In genomic region chr5:135431111-135431510, GRCm38 (mm10) we compare ENCODE assay signal across 27 mouse cellular contexts. TPM values are rescaled to one million over a fixed set of nuclear protein-coding genes. Genes with fewer than 3 reads are reported as not detected.
DNase-seq lines count a peak whose midpoint lies in the region; ATAC-seq and TF ChIP-seq lines count a peak whose summit lies in the region.
"Had no signal": no experiment of that assay in that cellular context is flagged by ENCODE, and none has a peak within 500 bp of the region (broad histone marks: within the 10 kb centered on the region; RNA-seq: fewer than 3 reads in every experiment).

No protein-coding gene starts in this region.

- no peak overlapping the region for H3K4me3 ChIP-seq in heart, postnatal 0 days (ENCODE audit: low read depth, low read length)
- no peak overlapping the region for H3K4me3 ChIP-seq in CH12.LX (replicated peaks in 1 of 3; ENCODE audit: low read depth in 2 of 3, low read length in 2 of 3, poor library complexity in 1 of 3)
- H3K4me3 ChIP-seq: erythroblast, embryonic 14.5 days; gastrocnemius, adult 2 months; heart, adult 2 months; hindbrain, embryonic 12.5 days; intestine, embryonic 15.5 days; midbrain, embryonic 10.5 days had no signal

- 0 out of 2 replicates have a peak, but pooled peaks have one; percentile 33 for ATAC-seq in heart, postnatal 0 days (ENCODE audit: insufficient read depth, low read depth)
- ATAC-seq: CD4-positive, CD25-positive, alpha-beta regulatory T cell, adult 4 months; forebrain, embryonic 16.5 days; hindbrain, postnatal 0 days; intestine, embryonic 15.5 days had no signal

- TF ChIP-seq CTCF in heart, postnatal 0 days (IDR thresholded peaks at IDR 0.05; ENCODE audit: low read depth) = no peak
- TF ChIP-seq CTCF in CH12.LX (conservative IDR thresholded peaks at IDR 0.05 in 1 of 2, IDR thresholded peaks at IDR 0.05 in 1 of 2; ENCODE audit: low read depth in 2 of 2, low read length in 2 of 2) = no peak

- TF ChIP-seq EP300 in heart, postnatal 0 days (IDR thresholded peaks at IDR 0.05; ENCODE audit: low read depth) = no peak
- no peak for TF ChIP-seq EP300 in CH12.LX (IDR thresholded peaks at IDR 0.05; ENCODE audit: low read length)

- TF ChIP-seq POLR2A in CH12.LX (IDR thresholded peaks at IDR 0.05; ENCODE audit: low read depth, low read length) = no peak

- no peak overlapping the region for H3K9ac ChIP-seq in heart, postnatal 0 days (replicated peaks; ENCODE audit: low read depth, low read length)
- H3K9ac ChIP-seq in CH12.LX (ENCODE audit: insufficient read depth, low read depth) = no peak overlapping the region
- H3K9ac ChIP-seq: hindbrain, embryonic 12.5 days; intestine, embryonic 15.5 days; liver, embryonic 14.5 days had no signal

- H3K79me2 ChIP-seq in CH12.LX (replicated peaks; ENCODE audit: control insufficient read depth, extremely low read depth, insufficient read depth, poor library complexity, severe bottlenecking) = no peaks in the 10 kb centered on the region

- dilution Hi-C loops in CH12.LX (cut with MboI; ENCODE audit: extremely low pct_ligation_motif_present, extremely low pct_unique_long_range_greater_than_20kb, low sequenced_read_pairs) = no loop called here

- H3K9me3 ChIP-seq in heart, postnatal 0 days (replicated peaks; ENCODE audit: control insufficient read depth, low read length) = no peaks in the 10 kb centered on the region
- peaks cover 9% of the 10 kb centered on the region for H3K9me3 ChIP-seq in CH12.LX (replicated peaks; ENCODE audit: low read length)

- WGBS in heart, postnatal 0 days = 33% methylated on average over 6 of the region's 6 CpGs

- TF ChIP-seq RAD21 in CH12.LX (IDR thresholded peaks at IDR 0.05; ENCODE audit: low read depth, low read length) = no peak

- 0 out of 2 replicates have a peak overlapping the region, but pooled peaks have one; percentile 34 for H3K27ac ChIP-seq in heart, postnatal 0 days (ENCODE audit: low read depth)
- no peak overlapping the region for H3K27ac ChIP-seq in CH12.LX (ENCODE audit: insufficient read depth, low read depth)
- H3K27ac ChIP-seq: gastrocnemius, adult 2 months; heart, adult 2 months; hindbrain, embryonic 12.5 days; hindbrain, postnatal 0 days; intestine, embryonic 15.5 days; liver, embryonic 14.5 days; midbrain, embryonic 10.5 days had no signal

- H3K27me3 ChIP-seq in heart, postnatal 0 days (ENCODE audit: control insufficient read depth, insufficient read depth, low read length) = no peaks in the 10 kb centered on the region
- no peaks in the 10 kb centered on the region for H3K27me3 ChIP-seq in CH12.LX (replicated peaks)
- H3K27me3 ChIP-seq: hindbrain, embryonic 12.5 days; intestine, embryonic 15.5 days had no signal

- peak; percentile 45 to 53 for DNase-seq in cerebellum, postnatal 10 days
- no peak for DNase-seq in cerebellum, adult 9-11 months
- peak; percentile 34 for DNase-seq in heart, postnatal 0 days (ENCODE audit: low spot score)
- DNase-seq in heart, adult 8-10 months (ENCODE audit: low spot score) = no peak
- DNase-seq in kidney, postnatal 4 days = peak; percentile 65 to 74
- no peak for DNase-seq in kidney, adult 8-10 months
- DNase-seq in CH12.LX (ENCODE audit: extremely low read depth) = peak; percentile 30
- DNase-seq: adrenal gland, adult 8-10 months; cerebellum, adult 8-10 months; gastrocnemius, adult 2 months; gastrocnemius, postnatal 36 days; heart, adult 2 months; kidney, adult 9 months; kidney, postnatal 36 days; layer of hippocampus, postnatal 36 days; liver; lung, adult 2 months; thymus, adult 2 months; thymus, postnatal 36 days had no signal

- peaks cover 73% of the 10 kb centered on the region for H3K36me3 ChIP-seq in heart, postnatal 0 days (replicated peaks; ENCODE audit: control insufficient read depth, insufficient read depth, low read length)
- peaks cover 2 to 44% of the 10 kb centered on the region in 2 experiments for H3K36me3 ChIP-seq in CH12.LX (replicated peaks in 1 of 2; ENCODE audit: control insufficient read depth in 1 of 2, insufficient read depth in 1 of 2, low read length in 1 of 2)

- H3K4me2 ChIP-seq in heart, postnatal 0 days (ENCODE audit: low read depth, low read length) = no peak overlapping the region
- no peak overlapping the region for H3K4me2 ChIP-seq in CH12.LX (ENCODE audit: insufficient read depth, low read depth, poor library complexity, severe bottlenecking)
- H3K4me2 ChIP-seq: hindbrain, embryonic 12.5 days; intestine, embryonic 15.5 days had no signal

- H3K4me1 ChIP-seq in heart, postnatal 0 days (ENCODE audit: control insufficient read depth, insufficient read depth) = no peaks in the 10 kb centered on the region
- peaks cover 7 to 46% of the 10 kb centered on the region in 2 experiments; a peak in 3 of 4 replicates for H3K4me1 ChIP-seq in CH12.LX (ENCODE audit: control insufficient read depth in 1 of 2, insufficient read depth in 2 of 2)
- H3K4me1 ChIP-seq: hindbrain, embryonic 12.5 days; intestine, embryonic 15.5 days; midbrain, embryonic 10.5 days had no signal

- in situ Hi-C loops in CH12.LX (cut with MboI; ENCODE audit: low pct_ligation_motif_present, low pct_unique_long_range_greater_than_20kb, low sequenced_read_pairs) = no loop called here

TF ChIP-seq in CH12.LX, 34 proteins besides CTCF, POLR2A, EP300 and RAD21:
- TF ChIP-seq MYC (IDR thresholded peaks at IDR 0.05; ENCODE audit: low read depth, low read length) (no peak), HCFC1 (IDR thresholded peaks at IDR 0.05; ENCODE audit: low read depth, low read length) (no peak), RCOR1 (conservative IDR thresholded peaks at IDR 0.05; ENCODE audit: low read depth, low read length) (no peak), SIN3A (IDR thresholded peaks at IDR 0.05; ENCODE audit: low read length) (no peak), UBTF (IDR thresholded peaks at IDR 0.05; ENCODE audit: low read depth, low read length) (no peak), NRF1 (IDR thresholded peaks at IDR 0.05; ENCODE audit: low read depth, low read length) (no peak), E2F4 (IDR thresholded peaks at IDR 0.05; ENCODE audit: insufficient replicate concordance, low read depth, low read length) (no peak), PAX5 (IDR thresholded peaks at IDR 0.05; ENCODE audit: low read length) (no peak), KAT2A (IDR thresholded peaks at IDR 0.05; ENCODE audit: insufficient replicate concordance, low read length) (no peak), TCF12 (IDR thresholded peaks at IDR 0.05; ENCODE audit: low read depth, low read length) (no peak), USF2 (conservative IDR thresholded peaks at IDR 0.05; ENCODE audit: low read depth, low read length) (no peak), TBP (conservative IDR thresholded peaks at IDR 0.05; ENCODE audit: low read depth, low read length) (no peak), MAX (IDR thresholded peaks at IDR 0.05; ENCODE audit: low read length) (no peak), MEF2A (IDR thresholded peaks at IDR 0.05; ENCODE audit: borderline replicate concordance, low read depth, low read length) (no peak), ZMIZ1 (IDR thresholded peaks at IDR 0.05; ENCODE audit: low read depth, low read length) (no peak), MAZ (IDR thresholded peaks at IDR 0.05; ENCODE audit: low read depth, low read length) (no peak)

RNA-seq across cellular contexts. Expression of gene Pom121, which starts 36.8 kb away (rescaled TPM):
- total RNA-seq in heart, postnatal 0 days (2014; rRNA removed; ENCODE audit: low replicate concordance) = 8.4 and 10.3 TPM in 2 replicates
- 3.6 and 4.4 TPM in 2 replicates for polyA plus RNA-seq in heart, postnatal 0 days (2015; fragmentation: Nextera tagmentation; extraction: Ambion mirVana)
- 10 to 100 TPM in 3 of 4 experiments, 1 to 10 TPM in 1; 9.4 to 11.7 (median 10.8) TPM for total RNA-seq in heart, adult 8-10 months (2022)
- 9.8 and 10.4 TPM in 2 replicates for total RNA-seq in CH12.LX (2012; rRNA removed)
- total RNA-seq in CH12.LX (2014; rRNA removed) = 2.4 and 3.4 TPM in 2 replicates
- 37.5 and 54.0 TPM in 2 replicates for polyA plus RNA-seq in CH12.LX (2012; ENCODE audit: insufficient read length, low read depth)

Comparison
In these comparisons a context has a peak if more than half of its experiments do, and no peak if none do; other contexts are left out.
1. DNase-seq: peak in cerebellum, postnatal 10 days (2 of 2), heart, postnatal 0 days (single experiment), kidney, postnatal 4 days (2 of 2) and CH12.LX (single experiment); none in cerebellum, adult 9-11 months (single experiment), heart, adult 8-10 months (single experiment) and kidney, adult 8-10 months (0 of 2).